Mouse (Mus musculus): ENCODE results near the gene Hoxa13.

Gene Hoxa13

DNA sequence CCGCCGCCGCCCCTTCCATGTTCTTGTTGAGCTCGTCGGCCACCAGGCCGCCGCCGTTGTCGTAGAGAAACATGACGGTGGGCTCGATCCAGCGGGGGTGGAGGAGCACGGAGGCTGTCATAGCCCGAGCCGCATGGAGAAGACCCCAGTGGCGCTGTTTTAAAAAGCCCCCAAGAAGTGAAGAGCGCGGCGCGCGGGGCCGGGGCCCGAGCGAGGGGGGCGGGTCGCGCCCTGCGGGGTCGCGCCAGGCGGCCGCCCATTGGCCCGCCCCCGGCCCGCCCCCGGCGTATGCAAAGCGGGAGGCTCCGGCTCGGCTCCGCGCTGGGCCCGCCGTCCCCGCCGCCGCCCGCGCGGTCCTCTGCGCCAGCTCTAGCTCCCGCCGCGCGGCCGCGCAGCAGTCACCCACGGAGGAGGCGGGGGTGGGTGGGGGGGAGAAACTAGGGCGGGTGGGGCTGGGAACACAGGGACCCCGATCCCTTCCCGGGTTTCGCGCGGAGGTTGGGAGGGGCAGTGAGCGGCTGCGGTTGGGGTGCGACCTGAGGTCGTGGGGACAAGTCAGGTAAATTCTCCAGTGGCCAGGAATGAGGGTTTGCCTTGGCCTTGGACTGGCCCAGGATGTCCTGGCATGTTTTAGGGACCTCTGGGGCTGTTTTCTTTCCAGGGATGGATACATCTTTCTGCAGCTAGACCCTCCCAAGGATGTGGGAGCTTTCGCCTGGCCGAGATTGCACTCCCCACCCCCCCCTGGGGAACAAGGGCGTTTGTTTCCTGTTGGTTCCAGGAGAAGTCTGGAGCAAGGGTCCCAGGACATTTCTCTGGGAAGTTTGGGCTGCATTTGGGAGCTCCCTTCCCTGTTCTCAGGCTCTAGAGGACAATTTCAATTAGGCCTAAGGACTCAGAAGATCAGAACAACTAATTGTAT lies at the start of gene Hoxa13:
Hoxa13 (minus strand) TSS at position 227 of the 922 bp plus-strand sequence.
- no peak for DNase-seq (ENCODE audit: low spot score in 2 of 2)

DNA sequence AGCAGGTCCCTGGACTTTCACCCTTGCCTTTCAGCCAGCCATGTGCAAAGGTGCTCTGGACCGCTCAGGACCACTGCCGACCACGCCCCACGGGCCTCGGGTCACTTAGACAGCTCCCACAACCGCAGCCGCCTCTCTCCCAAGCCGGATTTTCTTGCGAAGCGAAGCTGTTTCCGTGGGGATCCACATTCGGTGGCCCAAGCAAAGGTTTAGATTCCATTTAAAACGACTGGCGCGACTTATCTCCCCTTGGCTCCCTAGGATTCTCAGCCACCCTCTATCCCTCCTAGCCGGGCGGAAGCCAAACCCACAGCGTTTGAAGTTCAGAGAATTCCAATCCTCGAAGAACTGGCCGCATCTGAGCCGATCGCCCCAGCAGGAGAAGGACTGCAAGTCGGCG lies 49.7 kb upstream of the Hoxa13 start:
- DNase-seq (ENCODE audit: low spot score in 2 of 2), result no peak

DNA sequence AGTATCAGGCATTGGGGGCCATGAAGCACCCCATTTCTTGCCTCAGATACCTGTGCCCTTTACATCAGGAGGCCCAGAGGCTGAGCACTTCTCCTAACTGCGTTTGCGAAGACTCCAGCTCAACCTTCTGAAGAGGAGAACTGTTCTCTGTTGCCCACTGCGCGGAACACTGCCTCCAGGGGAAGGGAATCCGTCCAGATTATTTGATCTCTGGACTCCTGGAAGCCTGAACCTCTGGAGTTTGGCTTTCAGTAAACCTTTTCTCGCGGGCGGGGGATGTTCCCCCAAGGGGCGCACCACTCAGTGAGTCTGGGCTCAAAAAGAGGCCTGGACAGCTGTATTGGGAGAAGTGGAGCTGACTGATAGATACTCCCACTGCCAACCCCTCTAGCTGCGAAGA lies 49.1 kb upstream of the Hoxa13 start:
- no peak for DNase-seq (ENCODE audit: low spot score in 2 of 2)

DNA sequence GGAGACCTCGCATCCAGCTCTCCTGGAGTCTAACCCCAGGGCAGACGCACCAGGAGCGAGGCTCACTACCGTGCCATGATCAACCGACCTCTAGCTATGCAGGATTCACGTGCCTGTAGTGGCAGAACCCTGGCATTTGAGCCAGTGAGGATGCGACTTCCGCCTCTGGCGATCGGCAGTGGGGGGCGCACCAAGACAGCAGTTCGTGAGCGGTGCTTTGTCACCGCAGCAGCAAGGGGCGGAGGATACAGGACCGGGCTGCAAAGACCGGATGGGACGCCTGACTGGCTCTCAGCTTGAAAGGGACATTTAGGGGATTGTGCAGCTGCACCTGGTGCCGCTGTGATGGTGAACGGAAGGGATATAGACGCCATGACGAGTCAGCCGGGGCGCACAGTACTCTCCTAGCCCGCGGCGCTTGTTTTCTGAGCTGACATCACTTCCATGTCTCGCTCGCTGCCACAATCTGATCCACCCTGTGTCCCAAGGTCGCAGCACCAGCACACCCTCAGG lies 45.3 kb upstream of the Hoxa13 start:
- DNase-seq (ENCODE audit: low spot score in 2 of 2), result peak; percentile 29 to 39

DNA sequence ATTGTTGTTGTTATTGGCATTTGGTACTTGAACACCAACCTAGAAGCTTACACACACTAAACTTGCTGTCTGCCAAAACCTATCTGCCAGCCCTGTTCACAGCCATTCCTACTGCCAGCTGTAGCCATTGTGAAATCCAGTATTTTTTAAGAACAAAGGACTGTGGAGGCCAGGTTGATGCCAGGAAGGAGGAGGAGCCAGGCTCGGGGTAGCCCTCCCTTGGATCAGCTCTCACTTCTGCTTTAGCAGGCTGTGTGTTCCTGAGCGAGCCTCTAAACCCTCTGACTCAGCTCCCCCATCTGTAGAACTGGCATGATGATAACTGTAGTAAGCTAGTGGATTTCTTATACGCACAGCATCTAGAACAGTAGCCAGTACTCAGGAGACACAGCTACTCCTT lies 42.7 kb upstream of the Hoxa13 start:
- DNase-seq (ENCODE audit: low spot score in 2 of 2), result no peak

DNA sequence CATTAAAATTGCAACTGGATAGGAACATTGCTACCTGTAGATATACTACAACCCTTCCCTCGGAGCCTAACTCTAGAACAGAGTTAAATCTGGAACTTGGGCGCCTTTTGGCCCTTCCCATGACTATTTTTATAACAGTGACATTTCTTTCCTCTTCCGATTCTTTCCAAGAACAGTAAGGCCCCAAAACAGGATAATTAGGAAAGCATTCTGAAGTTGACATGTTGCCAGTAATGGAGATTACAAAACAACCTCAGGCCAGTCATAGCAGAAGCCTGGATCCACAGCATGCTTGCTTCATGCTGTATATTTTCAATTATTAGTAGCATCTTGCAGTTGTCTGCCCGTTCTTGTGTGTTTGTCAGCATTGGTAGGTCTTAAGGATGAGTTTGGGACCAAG lies 40.1 kb upstream of the Hoxa13 start:
- DNase-seq (ENCODE audit: low spot score in 2 of 2), result no peak

DNA sequence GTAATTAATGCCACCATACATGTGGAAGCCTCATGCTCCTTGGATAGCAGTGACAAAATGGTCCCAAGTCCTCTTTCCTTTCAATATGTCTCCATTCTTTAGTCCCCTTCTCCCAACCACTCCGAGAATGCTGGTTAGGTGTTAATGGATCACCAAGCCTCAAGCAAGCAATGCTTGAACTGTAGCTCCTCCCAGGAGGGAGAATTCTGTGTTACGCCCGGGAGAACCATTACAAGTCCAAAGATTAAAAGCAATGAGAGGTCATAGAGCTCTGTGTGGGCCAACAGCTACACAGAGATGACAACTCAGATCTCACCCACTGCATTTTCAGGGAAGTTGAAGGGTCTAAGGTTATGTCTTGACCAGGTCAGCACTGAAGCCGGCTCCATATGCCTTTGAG lies 37.8 kb upstream of the Hoxa13 start:
- no peak for DNase-seq (ENCODE audit: low spot score in 2 of 2)

DNA sequence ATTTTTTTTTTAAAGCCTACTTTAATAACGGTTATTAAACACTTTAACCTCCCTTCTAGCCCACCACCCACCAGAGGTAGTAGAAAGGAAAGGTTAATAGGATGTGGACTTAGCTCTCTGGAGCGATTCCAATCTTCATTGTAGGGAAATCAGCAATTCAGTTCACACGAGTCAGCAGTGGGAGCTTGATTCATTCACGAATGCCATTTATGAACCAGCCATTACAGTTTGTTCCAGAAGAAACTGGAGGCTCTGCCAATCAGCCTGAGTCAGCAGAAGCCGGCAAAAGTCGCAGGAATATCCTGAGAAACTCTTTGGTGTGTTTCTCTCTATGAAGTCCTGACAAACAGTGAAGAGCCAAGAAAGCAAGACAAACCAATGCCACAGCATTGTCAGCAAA lies 33.9 kb upstream of the Hoxa13 start:
- DNase-seq (ENCODE audit: low spot score in 2 of 2), result no peak

DNA sequence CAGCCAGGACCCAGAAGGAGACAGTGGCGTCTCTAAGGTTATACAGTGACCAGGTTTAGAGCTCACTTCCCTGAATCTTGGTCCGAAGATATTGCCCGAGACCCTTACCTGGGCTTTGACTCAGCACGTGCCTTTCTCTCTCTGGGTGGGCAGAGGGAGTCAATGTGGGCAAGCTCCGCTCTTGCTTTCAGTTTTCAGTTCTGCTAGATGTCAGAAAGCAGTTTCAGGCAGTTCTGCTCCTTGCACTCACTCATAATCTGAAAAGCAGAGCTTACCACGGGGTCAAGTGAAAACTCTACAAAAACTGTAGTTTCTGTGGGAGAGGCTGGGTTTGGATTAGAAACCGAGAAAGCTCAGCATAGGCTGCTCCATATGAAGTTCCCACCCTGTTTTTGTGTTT lies 31.6 kb upstream of the Hoxa13 start:
- no peak for DNase-seq (ENCODE audit: low spot score in 2 of 2)

DNA sequence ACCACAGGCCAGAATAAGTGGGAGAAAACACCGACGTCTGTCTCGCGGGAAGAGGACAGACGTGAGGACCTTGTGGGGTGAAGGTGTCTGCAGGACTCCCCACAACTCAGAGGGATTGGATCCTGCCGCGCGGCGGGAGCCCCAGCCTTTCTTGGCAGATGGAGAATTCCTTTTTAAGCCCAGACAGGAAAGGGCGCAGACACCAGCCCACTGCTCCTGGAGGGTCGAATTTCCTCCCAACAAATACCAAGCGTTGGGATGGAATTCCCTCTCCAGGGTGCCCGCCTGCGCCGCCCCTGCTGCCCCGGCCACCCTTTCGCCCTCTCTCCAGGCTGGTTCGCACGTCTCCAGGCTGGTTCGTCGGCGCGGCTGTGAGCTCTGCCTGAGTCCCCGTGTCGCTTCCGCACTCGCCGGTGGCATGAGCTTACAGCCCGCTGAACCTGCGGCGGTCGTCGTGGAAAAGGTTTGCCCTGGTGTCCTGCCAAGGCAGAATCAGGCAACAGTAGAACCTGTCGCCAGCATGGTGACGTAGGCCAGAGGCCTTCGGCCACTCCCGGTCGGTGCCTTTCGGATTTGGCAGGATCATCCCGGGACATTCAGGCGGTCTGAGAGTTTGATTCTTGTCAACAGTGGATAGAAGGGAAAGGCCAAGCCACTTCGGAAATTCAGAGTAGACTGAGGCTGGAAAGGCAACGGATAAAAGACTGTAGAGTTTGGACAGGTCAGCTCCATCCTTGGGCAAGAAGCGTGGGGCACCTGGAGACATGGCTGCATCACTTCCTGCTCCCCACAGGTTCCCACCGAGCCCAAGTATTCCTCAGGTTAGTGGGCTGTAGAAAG lies 30.6 kb upstream of the Hoxa13 start:
- no peak for DNase-seq (ENCODE audit: low spot score in 2 of 2)

DNA sequence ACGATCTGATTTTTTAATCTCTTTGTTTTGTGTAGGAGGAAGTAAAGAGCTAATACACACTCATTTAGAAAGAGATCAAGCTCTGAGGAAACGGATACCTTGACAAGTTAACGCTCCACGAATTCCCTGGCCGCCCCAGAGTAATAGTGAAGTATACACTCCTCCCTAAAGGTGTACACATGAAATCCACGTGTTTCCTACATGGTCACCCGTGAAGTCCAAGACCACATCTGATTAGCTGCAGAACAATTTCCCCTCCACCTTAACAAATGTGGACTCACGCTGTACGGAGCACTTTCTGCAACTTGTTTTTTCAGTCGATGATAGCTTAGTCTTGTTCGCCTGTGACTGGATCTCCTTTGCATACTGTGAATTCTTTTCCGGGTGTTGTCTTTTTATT lies 29.5 kb upstream of the Hoxa13 start:
- no peak for DNase-seq (ENCODE audit: low spot score in 2 of 2)

DNA sequence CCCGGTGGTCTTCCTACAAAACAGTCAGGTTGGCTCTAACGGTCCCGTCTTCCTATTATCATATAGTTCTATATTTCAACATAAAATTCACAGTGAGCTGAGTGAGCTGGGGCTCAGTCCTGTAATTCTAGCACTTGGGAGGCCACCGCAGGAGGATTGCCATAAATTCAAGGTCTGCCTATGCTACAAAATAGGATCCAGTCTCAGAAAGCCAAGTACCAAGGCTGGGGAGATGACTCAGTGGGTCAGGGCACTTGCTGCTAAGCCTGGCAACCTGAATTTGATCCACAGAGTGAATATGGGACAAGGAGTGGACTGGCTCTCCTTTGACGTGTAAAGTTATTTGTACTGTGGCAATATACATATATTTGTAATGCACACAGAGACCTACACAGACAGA lies 23.2 kb upstream of the Hoxa13 start:
- DNase-seq (ENCODE audit: low spot score in 2 of 2), result no peak

DNA sequence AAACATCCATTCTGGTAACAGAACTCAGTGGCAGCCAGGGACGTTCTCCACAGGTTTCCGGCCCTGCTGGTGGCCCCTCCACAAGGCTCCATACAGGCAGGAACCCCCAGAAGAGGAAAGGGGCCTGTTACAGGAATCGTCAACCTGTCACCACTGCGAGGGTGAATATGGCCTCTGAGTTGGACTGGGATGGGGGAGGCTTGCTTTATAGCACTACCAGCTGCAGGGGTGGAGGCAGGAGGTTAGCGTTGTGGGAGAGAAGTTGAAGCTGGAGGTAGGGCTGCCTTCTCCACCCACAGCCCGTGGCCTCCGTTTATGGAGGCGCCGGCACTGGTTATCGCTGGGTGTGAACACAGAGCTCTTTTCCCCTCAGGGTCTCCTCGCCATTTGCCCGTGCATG lies 20.4 kb upstream of the Hoxa13 start:
- no peak for DNase-seq (ENCODE audit: low spot score in 2 of 2)

DNA sequence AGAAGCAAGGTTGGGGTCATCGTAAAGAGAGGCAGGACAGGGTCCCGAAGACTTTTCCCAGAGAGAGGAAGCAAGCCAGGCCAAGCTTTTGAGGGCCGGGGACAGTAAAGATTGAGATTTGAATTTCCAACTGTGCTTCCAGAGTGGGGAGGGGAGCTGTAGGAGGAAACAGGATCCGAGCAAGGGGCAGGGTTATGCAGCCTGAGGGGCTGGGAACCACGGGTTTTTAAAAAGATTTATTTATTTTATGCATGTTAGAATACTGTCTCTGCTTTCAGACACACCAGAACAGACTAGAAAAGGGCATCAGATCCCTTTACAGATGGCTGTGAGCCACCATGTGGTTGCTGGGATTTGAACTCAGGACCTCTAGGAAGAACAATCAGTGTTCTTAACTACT lies 16.2 kb upstream of the Hoxa13 start:
- DNase-seq (ENCODE audit: low spot score in 2 of 2), result no peak

DNA sequence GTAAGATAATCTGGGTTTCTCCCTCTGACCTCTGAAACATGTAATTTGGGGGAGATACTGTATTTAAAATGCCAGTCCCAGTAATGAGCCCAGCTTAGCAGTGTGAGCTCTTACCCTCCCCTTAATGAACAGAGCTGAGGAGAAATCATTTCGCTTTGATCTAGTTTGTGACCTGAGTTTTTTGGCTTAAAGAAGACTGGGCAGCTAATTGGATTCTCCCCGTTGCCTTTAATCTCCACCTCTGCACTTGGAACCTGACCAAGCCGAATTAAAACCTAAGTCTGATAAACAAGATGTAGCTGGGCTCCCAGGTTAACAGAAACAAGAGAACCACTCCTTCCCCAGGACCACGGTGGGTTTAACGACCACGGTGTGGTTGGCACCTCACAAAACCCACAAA lies 15.7 kb upstream of the Hoxa13 start:
- DNase-seq (ENCODE audit: low spot score in 2 of 2), result no peak

DNA sequence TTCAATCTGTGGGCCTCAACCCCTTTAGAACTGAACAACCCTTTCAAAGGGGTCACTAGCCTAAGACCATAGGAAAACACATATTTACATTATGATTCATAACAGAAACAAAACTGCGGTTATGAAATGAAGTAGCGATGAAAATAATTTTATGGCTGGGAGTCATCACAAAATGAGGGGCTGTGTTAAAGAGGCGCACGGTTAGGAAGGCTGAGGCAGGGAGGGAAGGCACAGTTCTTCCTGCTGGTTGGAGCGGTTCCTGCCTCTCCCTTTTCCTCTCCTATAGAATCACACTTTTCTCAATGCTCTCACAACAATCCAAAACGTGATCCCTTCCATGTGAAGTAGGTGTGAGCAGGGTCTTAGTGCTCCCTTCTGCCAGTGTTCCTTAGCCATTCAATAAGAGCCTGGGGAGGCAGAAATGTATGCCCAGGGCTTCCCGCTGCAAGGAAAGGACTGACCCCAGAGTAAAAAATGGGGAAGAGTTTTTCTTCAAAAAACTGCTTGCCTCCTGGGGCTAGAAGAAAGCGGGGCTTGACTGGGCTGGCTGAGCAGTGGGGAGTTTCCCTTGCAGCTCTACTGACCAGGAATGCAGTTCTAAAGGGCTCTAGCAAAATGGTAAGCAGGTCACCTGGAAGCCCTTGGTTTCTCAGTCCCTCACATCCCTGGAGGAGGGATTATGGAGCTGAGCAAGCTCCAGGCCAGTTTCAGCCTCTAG lies 15.0 kb upstream of the Hoxa13 start:
- no peak for DNase-seq (ENCODE audit: low spot score in 2 of 2)

DNA sequence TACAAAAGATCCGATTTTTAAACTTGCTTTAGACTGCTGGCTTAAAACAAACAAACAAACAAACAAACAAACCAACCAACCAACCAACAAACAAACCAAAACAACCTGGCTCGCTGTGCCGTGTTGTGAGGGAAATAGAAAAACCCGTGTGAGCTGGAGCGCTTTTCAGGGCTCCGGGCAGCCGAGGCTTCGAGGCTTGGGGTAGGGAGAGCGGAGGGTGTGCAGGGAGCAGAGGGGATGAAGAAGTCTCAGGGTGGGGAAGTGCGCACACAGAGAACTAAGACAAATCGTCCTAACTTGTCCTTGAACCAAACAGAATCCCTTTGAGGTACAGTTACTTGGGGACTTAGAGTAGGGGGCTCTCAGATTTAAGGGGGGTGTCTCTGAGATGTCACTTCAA lies 13.9 kb upstream of the Hoxa13 start:
- no peak for DNase-seq (ENCODE audit: low spot score in 2 of 2)

DNA sequence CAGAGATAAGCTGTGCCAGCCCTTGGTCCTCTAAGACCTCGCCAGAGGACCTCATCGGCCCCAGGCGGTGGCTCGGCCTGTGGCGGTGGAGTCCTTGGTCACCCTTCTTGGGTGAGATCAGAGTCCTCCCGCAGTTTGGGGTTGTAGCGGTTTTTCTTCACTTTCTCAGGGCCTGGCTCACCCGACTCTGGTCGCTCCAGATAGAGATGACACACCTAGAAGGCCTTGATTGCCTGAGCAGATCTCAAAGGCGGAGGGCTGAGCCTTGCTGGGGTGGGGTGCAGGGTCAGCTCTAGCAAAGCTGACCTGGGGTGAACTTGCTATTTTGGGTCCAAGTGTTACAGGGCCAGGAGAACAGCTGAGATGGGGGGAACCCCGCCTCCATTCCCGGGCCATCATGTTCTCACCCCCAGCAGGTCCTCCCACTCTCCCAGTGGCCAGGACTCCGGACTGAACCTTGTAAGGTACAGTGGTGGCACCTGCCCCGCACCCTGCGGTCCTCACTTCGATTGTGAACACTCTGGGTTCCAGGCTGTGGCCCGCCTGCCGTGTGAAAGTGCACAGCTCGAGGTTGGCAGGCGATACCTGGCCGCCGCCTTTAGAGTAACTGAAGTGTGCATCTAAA lies 13.1 kb upstream of the Hoxa13 start:
- no peak for DNase-seq (ENCODE audit: low spot score in 2 of 2)

DNA sequence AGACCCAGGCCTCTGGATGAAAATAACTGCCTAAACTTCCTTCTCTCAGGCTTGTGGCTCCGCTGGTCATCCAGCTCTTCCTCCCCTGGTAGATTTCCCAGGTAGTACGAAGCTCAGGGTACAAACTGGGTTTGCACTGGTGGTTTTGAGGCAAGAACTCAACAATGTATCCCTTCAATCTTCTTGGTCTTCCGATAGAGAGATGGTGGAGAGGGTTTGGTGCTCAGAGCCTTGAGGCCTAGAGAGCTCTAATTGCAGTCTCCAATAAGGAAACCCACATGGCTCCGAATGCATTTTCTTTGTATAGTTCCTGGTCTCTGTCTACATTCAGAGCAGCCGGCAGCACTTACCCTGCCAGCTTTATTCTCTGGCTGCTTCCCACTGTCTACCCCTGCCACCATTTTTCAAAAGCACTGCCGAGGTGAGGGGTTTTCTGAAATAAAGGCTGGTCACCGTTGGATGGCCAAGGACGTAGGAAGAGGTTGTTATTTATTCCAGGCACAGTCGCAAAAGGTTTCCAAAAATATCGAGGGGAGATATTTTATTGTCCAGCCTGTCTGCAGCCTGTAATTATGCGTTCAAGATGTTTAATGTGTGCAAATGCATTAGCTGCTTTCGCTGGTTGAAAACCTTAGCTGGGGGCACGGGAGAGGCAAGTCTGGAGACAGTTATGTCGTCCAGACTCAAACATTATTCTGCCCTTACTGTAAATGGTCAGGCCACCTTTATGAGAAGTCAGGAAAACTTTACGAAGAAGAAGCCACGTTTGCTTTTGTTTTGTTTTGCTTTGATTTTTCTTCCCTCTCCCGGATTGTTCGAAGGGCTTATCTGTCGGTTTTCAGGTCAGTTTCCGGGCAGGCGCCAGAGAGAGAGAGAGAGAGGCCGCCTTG lies 12.3 kb upstream of the Hoxa13 start:
- no peak for DNase-seq (ENCODE audit: low spot score in 2 of 2)
